Mouse (Mus musculus): ENCODE measurements at regions not wholly inside any gene's neighbourhood (a gene's known extent, or its start where the extent isn't known, plus 50 kb on each side); places are given as distances from the start of the nearest gene placed in this dataset.

GRCm38 (mm10) chr7:63020042-63020441 lies 192.3 kb downstream of the Chrna7 start:
- peak; percentile 12 to 26 for DNase-seq

GRCm38 (mm10) chr7:63018859-63019575 lies 193.4 kb downstream of the Chrna7 start:
- DNase-seq, result no peak

DNA sequence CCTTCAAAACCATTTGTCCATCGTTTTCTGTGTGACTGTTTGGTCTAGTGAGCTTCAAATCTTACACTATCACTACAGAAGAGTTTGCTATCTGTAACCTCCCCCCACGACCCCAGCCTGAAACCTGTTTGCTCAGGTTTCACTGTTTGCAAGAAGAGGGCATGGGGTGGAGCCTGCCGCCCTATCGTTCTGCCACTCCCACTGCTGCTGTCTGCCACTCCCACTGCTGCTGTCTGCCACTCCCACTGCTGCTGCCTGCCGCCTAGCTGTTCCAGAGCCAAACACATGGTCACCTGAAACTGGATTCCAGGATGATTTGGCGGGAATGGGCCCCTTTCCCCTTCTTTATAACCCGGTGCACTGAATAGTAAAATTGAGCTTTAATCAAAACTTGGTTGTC lies 157.6 kb upstream of the A26c2 start:
- DNase-seq, result no peak

Measured in cerebellum, postnatal 10 days (tissue).